Mouse (Mus musculus) stomach, postnatal 0 days (tissue): ENCODE measurements around the gene Rasl10b.

Source experiments
- CTCF ChIP-seq: IDR thresholded peaks from 2 replicates; pipeline ENCODE4 v1.5.1; 2016; ENCODE audit warnings: antibody characterized with exemption, low read depth, mild to moderate bottlenecking, moderate library complexity
- EP300 ChIP-seq: optimal IDR thresholded peaks from 2 replicates; pipeline ENCODE3; 2016; ENCODE audit warnings: antibody characterized with exemption

- TF ChIP-seq CTCF (peak; percentile 95), EP300 (no peak)
These were observed 15.7 kb downstream of the Rasl10b start for GRCm38 (mm10) chr11:83424681-83425080.
